Mouse (Mus musculus): ENCODE measurements around the gene Dpy19l3. TPM values are rescaled to one million over a fixed set of nuclear protein-coding genes. Genes with fewer than 3 reads are reported as not detected.

Gene Dpy19l3
- total and polyA plus RNA-seq, 3 experiments: 2.2 to 4.8 (median 2.6) TPM

DNA sequence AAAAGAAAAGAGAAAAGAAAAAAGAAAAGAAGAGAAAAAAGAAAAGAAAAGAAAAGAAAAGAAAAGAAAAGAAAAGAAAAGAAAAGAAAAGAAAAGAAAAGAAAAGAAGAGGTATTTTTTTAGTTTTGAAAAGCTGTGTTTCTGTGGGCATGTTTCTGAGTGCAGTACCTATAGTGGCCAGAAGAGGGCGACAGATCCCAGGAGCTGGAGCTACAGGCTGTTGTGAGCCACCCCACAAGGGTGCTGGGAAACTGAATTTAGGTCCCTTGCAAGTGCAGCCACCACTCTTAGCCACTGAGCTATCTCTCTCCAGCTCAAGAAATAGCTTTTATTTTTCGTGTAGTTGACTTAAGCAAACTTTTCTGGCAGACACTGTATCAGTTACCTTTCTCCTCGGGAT is 95.1 kb downstream of the Dpy19l3 start:
- no peak overlapping the region for H3K4me3 ChIP-seq
- intact Hi-C loops (cut with DNase I): no loop called here
- H3K4me1 ChIP-seq (ENCODE audit: control insufficient read depth, insufficient read depth, low read length): no peaks in the 10 kb centered on the region
- H3K27ac ChIP-seq: no peak overlapping the region
- H3K79me2 ChIP-seq (replicated peaks; ENCODE audit: control insufficient read depth, insufficient read depth, low read length): no peaks in the 10 kb centered on the region
- DNase-seq: no peak
- WGBS: 56% methylated on average over 3 of the region's 3 CpGs
- no peaks in the 10 kb centered on the region for H3K36me3 ChIP-seq (ENCODE audit: control insufficient read depth, insufficient read depth, low read length)
- no peaks in the 10 kb centered on the region for H3K27me3 ChIP-seq (ENCODE audit: control insufficient read depth, insufficient read depth, low read length)
- H3K9ac ChIP-seq (ENCODE audit: low read depth, low read length): no peak overlapping the region
- TF ChIP-seq EP300 (IDR thresholded peaks at IDR 0.05; ENCODE audit: insufficient read depth, low read depth, low read length) (no peak), CTCF (IDR thresholded peaks at IDR 0.05) (peak; percentile 84)

DNA sequence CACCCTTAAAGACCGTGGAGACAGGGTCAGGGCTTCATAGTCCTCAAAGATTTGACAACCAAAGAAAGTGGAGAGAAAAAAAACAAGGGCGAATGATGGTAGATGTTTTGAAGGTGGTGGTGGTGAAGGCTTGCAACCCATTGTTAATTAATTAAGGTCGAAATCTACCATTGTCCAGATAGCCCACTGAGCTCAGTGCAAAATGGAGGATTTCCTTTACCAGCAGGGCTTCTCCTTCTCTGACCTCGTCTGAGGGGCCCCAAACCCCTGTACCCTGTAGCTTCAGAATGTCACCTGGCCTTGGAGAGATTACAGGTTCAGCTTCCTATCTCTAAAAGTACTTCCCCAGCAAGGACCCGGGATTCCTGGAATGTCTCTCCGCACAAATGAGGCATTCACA is 96.4 kb downstream of the Dpy19l3 start:
- Histone ChIP-seq H3K27ac (no peak overlapping the region), H3K79me2 (replicated peaks; ENCODE audit: control insufficient read depth, insufficient read depth, low read length) (no peaks in the 10 kb centered on the region), H3K36me3 (ENCODE audit: control insufficient read depth, insufficient read depth, low read length) (no peaks in the 10 kb centered on the region), H3K27me3 (ENCODE audit: control insufficient read depth, insufficient read depth, low read length) (no peaks in the 10 kb centered on the region), H3K4me1 (ENCODE audit: control insufficient read depth, insufficient read depth, low read length) (no peaks in the 10 kb centered on the region), H3K4me3 (no peak overlapping the region), H3K9ac (ENCODE audit: low read depth, low read length) (no peak overlapping the region)
- DNase-seq: no peak
- intact Hi-C loops (cut with DNase I): no loop called here
- 43% methylated on average over 6 of the region's 6 CpGs for WGBS
- no peak for TF ChIP-seq POLR2A (IDR thresholded peaks at IDR 0.05; ENCODE audit: insufficient read depth, low read depth, low read length)
- no peak for TF ChIP-seq EP300 (IDR thresholded peaks at IDR 0.05; ENCODE audit: insufficient read depth, low read depth, low read length)
- TF ChIP-seq CTCF (IDR thresholded peaks at IDR 0.05): no peak

DNA sequence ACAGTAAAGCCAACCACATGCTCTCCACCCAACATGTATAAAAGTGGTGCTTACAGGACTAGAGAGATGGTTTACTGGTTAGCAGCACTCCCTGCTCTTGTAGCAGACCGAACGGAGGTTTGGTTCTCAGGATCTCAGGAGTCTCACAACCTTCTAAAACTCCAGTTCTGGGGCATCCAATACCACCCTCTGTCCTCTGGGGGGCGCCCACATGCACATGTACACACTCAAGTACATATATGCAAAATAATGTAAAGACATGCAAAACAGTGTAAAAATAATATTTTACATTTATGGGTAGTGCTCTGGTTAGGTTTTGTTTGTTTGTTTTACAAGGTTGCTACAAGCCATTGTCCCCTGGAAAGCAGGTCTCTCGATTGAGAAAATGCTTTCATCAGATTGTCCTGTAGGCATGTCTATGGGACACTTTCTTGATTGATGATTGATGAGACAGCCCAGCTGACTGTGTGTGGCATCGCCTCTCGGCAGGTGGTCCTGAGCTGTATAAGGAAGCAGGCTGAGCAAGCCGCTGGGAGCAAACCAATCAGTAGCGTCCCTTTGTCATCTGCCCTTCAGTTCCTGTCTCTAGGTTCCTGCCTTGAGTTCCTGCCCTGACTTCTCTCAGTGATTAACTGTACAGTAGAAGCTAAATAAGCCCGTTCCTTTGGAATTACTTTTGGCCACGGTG is 102.5 kb downstream of the Dpy19l3 start:
- no peaks in the 10 kb centered on the region for H3K27me3 ChIP-seq (ENCODE audit: control insufficient read depth, insufficient read depth, low read length)
- H3K4me3 ChIP-seq: no peak overlapping the region
- intact Hi-C loops (cut with DNase I): no loop called here
- no peaks in the 10 kb centered on the region for H3K36me3 ChIP-seq (ENCODE audit: control insufficient read depth, insufficient read depth, low read length)
- DNase-seq: no peak
- H3K79me2 ChIP-seq (replicated peaks; ENCODE audit: control insufficient read depth, insufficient read depth, low read length): no peaks in the 10 kb centered on the region
- H3K4me1 ChIP-seq (ENCODE audit: control insufficient read depth, insufficient read depth, low read length): no peaks in the 10 kb centered on the region
- 77% methylated on average over 10 of the region's 10 CpGs for WGBS
- no peak overlapping the region for H3K9ac ChIP-seq (ENCODE audit: low read depth, low read length)
- no peak for TF ChIP-seq EP300 (IDR thresholded peaks at IDR 0.05; ENCODE audit: insufficient read depth, low read depth, low read length)
- TF ChIP-seq CTCF (IDR thresholded peaks at IDR 0.05): peak; percentile 27; the same call in 1 of the 2 replicates
- H3K27ac ChIP-seq: no peak overlapping the region

DNA sequence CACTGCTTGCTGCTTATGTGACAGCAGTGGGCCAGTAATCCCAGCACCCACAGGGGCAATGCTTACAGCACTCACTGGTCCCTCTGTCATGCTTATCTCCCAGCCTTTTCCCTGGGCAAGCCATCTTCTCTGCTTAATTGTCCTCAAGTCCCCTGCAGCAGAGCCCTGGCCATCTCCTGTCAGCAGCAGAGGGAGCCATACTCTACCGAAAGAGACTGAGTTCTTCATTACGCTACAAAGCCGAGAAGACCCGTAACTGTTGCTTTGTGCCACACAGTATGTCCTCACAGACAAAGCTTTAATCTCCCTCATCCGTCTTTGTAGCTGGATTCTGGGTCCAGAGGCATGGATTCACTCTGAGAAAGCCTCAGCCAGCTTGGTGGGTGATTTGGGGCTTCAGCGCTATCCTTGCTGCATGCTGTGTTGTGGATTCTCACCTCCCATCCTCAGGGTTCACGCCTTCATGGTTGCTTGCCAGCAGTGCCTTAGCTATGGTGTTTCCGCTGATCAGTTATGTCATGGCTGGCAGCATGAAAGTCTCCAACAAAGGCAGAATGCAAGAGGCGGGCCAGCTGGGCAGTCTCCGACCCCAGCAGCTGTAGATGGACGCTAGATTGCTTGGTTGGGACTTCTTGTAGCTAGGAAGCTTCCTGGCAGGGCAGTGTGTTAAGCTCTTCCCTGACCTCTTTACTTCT is 103.4 kb downstream of the Dpy19l3 start:
- Histone ChIP-seq H3K4me1 (ENCODE audit: control insufficient read depth, insufficient read depth, low read length) (no peaks in the 10 kb centered on the region), H3K9ac (ENCODE audit: low read depth, low read length) (no peak overlapping the region), H3K36me3 (ENCODE audit: control insufficient read depth, insufficient read depth, low read length) (no peaks in the 10 kb centered on the region), H3K27ac (no peak overlapping the region), H3K79me2 (replicated peaks; ENCODE audit: control insufficient read depth, insufficient read depth, low read length) (no peaks in the 10 kb centered on the region), H3K27me3 (ENCODE audit: control insufficient read depth, insufficient read depth, low read length) (no peaks in the 10 kb centered on the region), H3K4me3 (no peak overlapping the region)
- TF ChIP-seq CTCF (IDR thresholded peaks at IDR 0.05) (no peak; the same call in 1 of the 2 replicates), POLR2A (IDR thresholded peaks at IDR 0.05; ENCODE audit: insufficient read depth, low read depth, low read length) (no peak), EP300 (IDR thresholded peaks at IDR 0.05; ENCODE audit: insufficient read depth, low read depth, low read length) (no peak)
- DNase-seq: no peak
- intact Hi-C loops (cut with DNase I): no loop called here
- 66% methylated on average over 11 of the region's 11 CpGs for WGBS

DNA sequence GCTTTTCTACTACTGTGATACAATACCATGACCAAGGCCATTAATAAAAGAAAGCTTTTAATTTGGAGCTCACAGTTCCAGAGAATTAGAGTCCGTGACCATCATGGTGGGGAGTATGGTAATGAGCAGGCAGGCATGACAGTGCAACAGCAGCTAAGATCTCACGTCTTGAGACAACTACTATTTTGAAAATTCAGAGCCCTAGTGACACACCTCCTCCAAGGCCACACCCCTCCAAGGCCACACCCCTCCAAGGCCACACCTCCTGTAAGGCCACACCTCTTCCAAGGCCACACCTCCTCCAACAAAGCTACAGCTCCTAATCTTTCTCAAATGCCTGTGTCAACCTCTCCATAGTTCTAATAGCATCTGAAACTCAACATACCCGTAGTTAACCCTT is 105.2 kb downstream of the Dpy19l3 start:
- Histone ChIP-seq H3K4me3 (no peak overlapping the region), H3K79me2 (replicated peaks; ENCODE audit: control insufficient read depth, insufficient read depth, low read length) (no peaks in the 10 kb centered on the region), H3K27me3 (ENCODE audit: control insufficient read depth, insufficient read depth, low read length) (no peaks in the 10 kb centered on the region), H3K9ac (ENCODE audit: low read depth, low read length) (no peak overlapping the region), H3K4me1 (ENCODE audit: control insufficient read depth, insufficient read depth, low read length) (no peaks in the 10 kb centered on the region), H3K36me3 (ENCODE audit: control insufficient read depth, insufficient read depth, low read length) (no peaks in the 10 kb centered on the region), H3K27ac (no peak overlapping the region)
- 46% methylated on average over 3 of the region's 3 CpGs for WGBS
- peak; percentile 23 to 34 for DNase-seq
- TF ChIP-seq POLR2A (IDR thresholded peaks at IDR 0.05; ENCODE audit: insufficient read depth, low read depth, low read length): no peak
- no peak for TF ChIP-seq EP300 (IDR thresholded peaks at IDR 0.05; ENCODE audit: insufficient read depth, low read depth, low read length)
- TF ChIP-seq CTCF (IDR thresholded peaks at IDR 0.05): no peak
- intact Hi-C loops (cut with DNase I): loop anchor here (5.0 kb wide), 1 partner anchor 62 kb away; the partner anchor contains the start of genes Ankrd27 and Rgs9bp
